Mouse (Mus musculus): ENCODE measurements around the gene Nap1l1. TPM values are rescaled to one million over a fixed set of nuclear protein-coding genes. Genes with fewer than 3 reads are reported as not detected.
"Not testable (repeated sequence)": the region's sequence is repeated elsewhere in the genome, so short reads cannot be mapped to it uniquely, and the experiment has no call there.

Gene Nap1l1
- polyA plus RNA-seq (2014; fragmentation: Nextera tagmentation; extraction: Ambion mirVana), result 165 and 191 TPM in 2 replicates

DNA sequence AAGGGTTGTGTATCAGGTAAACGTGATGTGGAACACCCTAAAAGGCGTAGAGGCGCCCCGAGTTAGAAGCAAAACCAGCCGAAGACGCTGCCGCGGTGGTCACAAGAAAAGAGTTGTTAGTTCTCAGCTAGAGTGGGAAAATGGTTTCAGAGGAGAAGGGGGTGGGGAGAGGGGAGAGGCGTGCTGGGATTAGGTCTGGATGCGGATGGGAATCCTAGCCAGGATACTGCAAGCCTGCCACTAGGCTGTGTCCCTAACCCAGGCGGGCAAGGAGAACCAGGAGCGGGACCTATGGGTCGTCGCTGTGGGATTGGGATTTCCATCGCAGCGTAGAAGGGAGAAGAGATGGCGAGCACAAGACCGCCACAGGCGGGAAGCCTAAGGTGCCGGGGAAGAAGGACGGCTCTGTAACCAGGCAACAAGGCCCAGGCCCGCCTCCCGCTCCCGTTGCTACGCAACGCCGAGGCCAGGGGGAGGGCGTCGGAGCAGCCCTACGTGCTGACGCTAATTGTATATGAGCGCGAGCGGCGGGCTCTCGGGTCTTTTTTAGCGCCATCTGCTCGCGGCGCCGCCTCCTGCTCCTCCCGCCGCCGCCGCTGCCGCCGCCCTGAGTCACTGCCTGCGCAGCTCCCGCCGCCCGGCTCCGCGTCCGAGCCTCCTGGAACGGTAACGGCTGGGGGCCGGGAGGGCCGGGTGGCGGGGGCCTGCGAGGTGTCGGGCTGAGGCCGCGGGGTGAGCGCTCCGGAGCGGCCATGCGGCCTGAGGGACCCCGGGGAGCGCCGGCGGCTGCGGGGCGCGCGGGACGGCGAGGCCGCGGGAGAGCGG, at the start of gene Nap1l1:
Gene Nap1l1 (plus strand): TSS at position 538 of the 825 bp plus-strand sequence.
- Histone ChIP-seq H3K36me3 (ENCODE audit: control insufficient read depth, insufficient read depth, low read length) (no peaks in the 10 kb centered on the region), H3K4me1 (ENCODE audit: control insufficient read depth, insufficient read depth, low read length) (peaks cover 12% of the 10 kb centered on the region), H3K9ac (replicated peaks; ENCODE audit: low read depth, low read length) (peak within 1 kb of the TSS; percentile 97), H3K27me3 (ENCODE audit: control insufficient read depth, insufficient read depth, low read length) (no peaks in the 10 kb centered on the region), H3K4me3 (ENCODE audit: low read depth, low read length) (peak within 1 kb of the TSS; percentile 91), H3K4me2 (ENCODE audit: low read depth, low read length) (peak within 1 kb of the TSS; percentile 85), H3K9me3 (ENCODE audit: control insufficient read depth, low read length) (no peaks in the 10 kb centered on the region), H3K27ac (ENCODE audit: low read depth, low read length) (peak within 1 kb of the TSS; percentile 98)
- under 1% methylated on average over 65 of the region's 80 CpGs for WGBS
- ATAC-seq (ENCODE audit: low read depth), result peak; percentile 100

GRCm38 (mm10) chr10:111426491-111426890, 46.5 kb upstream of the Nap1l1 start:
- Histone ChIP-seq H3K27ac (ENCODE audit: low read depth, low read length) (no peak overlapping the region), H3K4me2 (ENCODE audit: low read depth, low read length) (no peak overlapping the region), H3K9me3 (ENCODE audit: control insufficient read depth, low read length) (no peaks in the 10 kb centered on the region), H3K4me3 (ENCODE audit: low read depth, low read length) (no peak overlapping the region), H3K9ac (replicated peaks; ENCODE audit: low read depth, low read length) (no peak overlapping the region), H3K4me1 (ENCODE audit: control insufficient read depth, insufficient read depth, low read length) (no peaks in the 10 kb centered on the region), H3K27me3 (ENCODE audit: control insufficient read depth, insufficient read depth, low read length) (no peaks in the 10 kb centered on the region), H3K36me3 (ENCODE audit: control insufficient read depth, insufficient read depth, low read length) (no peaks in the 10 kb centered on the region)
- no peak for ATAC-seq (ENCODE audit: low read depth)
- 84% methylated on average over 1 of the region's 1 CpGs for WGBS

GRCm38 (mm10) chr10:111433502-111433901, 39.5 kb upstream of the Nap1l1 start:
- WGBS, result 89% methylated on average over 3 of the region's 3 CpGs
- H3K4me2 ChIP-seq (ENCODE audit: low read depth, low read length), result no peak overlapping the region
- H3K27ac ChIP-seq (ENCODE audit: low read depth, low read length), result no peak overlapping the region
- H3K4me1 ChIP-seq (ENCODE audit: control insufficient read depth, insufficient read depth, low read length), result no peaks in the 10 kb centered on the region
- H3K9ac ChIP-seq (replicated peaks; ENCODE audit: low read depth, low read length), result no peak overlapping the region
- no peaks in the 10 kb centered on the region for H3K36me3 ChIP-seq (ENCODE audit: control insufficient read depth, insufficient read depth, low read length)
- no peaks in the 10 kb centered on the region for H3K27me3 ChIP-seq (ENCODE audit: control insufficient read depth, insufficient read depth, low read length)
- no peak overlapping the region for H3K4me3 ChIP-seq (ENCODE audit: low read depth, low read length)
- no peak for ATAC-seq (ENCODE audit: low read depth)
- no peaks in the 10 kb centered on the region for H3K9me3 ChIP-seq (ENCODE audit: control insufficient read depth, low read length)

DNA sequence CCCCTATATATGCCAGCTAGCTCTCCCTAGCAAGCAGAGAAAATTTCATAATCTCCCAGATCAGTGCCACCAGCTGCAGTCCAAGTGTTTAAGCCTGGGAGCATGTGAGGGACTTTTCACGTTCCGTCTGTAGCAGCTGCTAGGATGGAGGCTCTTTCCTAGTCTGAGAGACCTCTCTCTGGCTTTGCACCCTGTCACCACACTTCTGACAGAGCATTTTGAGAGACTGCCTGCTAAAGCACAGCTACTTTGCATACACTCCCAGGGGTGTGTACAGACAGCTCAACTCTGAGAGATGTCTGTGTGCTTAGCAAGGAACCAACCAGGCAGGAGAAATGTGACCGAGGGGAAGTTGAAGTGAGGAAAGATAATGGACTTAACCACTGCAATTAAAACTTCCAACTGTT, 32.0 kb upstream of the Nap1l1 start:
- no peaks in the 10 kb centered on the region for H3K4me1 ChIP-seq (ENCODE audit: control insufficient read depth, insufficient read depth, low read length)
- no peaks in the 10 kb centered on the region for H3K36me3 ChIP-seq (ENCODE audit: control insufficient read depth, insufficient read depth, low read length)
- ATAC-seq (ENCODE audit: low read depth), result no peak
- H3K9me3 ChIP-seq (ENCODE audit: control insufficient read depth, low read length), result no peaks in the 10 kb centered on the region
- H3K4me3 ChIP-seq (ENCODE audit: low read depth, low read length), result no peak overlapping the region
- no peak overlapping the region for H3K4me2 ChIP-seq (ENCODE audit: low read depth, low read length)
- no peaks in the 10 kb centered on the region for H3K27me3 ChIP-seq (ENCODE audit: control insufficient read depth, insufficient read depth, low read length)
- H3K9ac ChIP-seq (replicated peaks; ENCODE audit: low read depth, low read length), result no peak overlapping the region
- WGBS, result 68% methylated on average over 3 of the region's 3 CpGs
- H3K27ac ChIP-seq (ENCODE audit: low read depth, low read length), result no peak overlapping the region

DNA sequence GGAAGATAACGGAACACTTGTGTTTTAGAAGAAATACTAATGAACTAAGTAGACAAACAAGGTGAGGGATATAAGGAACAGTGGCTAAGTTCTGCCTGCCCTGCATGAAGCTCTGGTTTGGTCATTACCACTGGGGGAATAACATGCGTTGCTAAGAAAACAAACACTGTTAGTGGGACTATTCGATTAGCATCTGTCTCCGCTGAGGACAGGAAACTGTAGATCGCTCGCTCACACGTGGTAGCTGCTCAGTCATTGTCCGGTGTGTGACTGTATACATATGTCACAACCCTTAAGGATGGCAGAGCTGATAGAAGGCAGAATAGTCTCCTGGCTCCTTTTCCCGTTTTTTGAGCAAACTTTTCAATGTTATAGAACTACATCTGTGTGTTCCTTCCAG, 28.8 kb upstream of the Nap1l1 start:
- no peaks in the 10 kb centered on the region for H3K36me3 ChIP-seq (ENCODE audit: control insufficient read depth, insufficient read depth, low read length)
- no peaks in the 10 kb centered on the region for H3K4me1 ChIP-seq (ENCODE audit: control insufficient read depth, insufficient read depth, low read length)
- H3K9ac ChIP-seq (replicated peaks; ENCODE audit: low read depth, low read length), result no peak overlapping the region
- H3K4me3 ChIP-seq (ENCODE audit: low read depth, low read length), result no peak overlapping the region
- WGBS, result 79% methylated on average over 9 of the region's 9 CpGs
- H3K27ac ChIP-seq (ENCODE audit: low read depth, low read length), result no peak overlapping the region
- H3K4me2 ChIP-seq (ENCODE audit: low read depth, low read length), result no peak overlapping the region
- no peaks in the 10 kb centered on the region for H3K27me3 ChIP-seq (ENCODE audit: control insufficient read depth, insufficient read depth, low read length)
- ATAC-seq (ENCODE audit: low read depth), result no peak
- H3K9me3 ChIP-seq (ENCODE audit: control insufficient read depth, low read length), result no peaks in the 10 kb centered on the region

GRCm38 (mm10) chr10:111445939-111446671, 26.9 kb upstream of the Nap1l1 start:
- Histone ChIP-seq H3K27ac (ENCODE audit: low read depth, low read length) (no peak overlapping the region), H3K27me3 (ENCODE audit: control insufficient read depth, insufficient read depth, low read length) (no peaks in the 10 kb centered on the region), H3K4me3 (ENCODE audit: low read depth, low read length) (no peak overlapping the region), H3K4me1 (ENCODE audit: control insufficient read depth, insufficient read depth, low read length) (no peaks in the 10 kb centered on the region), H3K36me3 (ENCODE audit: control insufficient read depth, insufficient read depth, low read length) (no peaks in the 10 kb centered on the region), H3K9me3 (ENCODE audit: control insufficient read depth, low read length) (no peaks in the 10 kb centered on the region), H3K4me2 (ENCODE audit: low read depth, low read length) (no peak overlapping the region), H3K9ac (replicated peaks; ENCODE audit: low read depth, low read length) (no peak overlapping the region)
- no peak for ATAC-seq (ENCODE audit: low read depth)
- 40% methylated on average over 9 of the region's 9 CpGs for WGBS

DNA sequence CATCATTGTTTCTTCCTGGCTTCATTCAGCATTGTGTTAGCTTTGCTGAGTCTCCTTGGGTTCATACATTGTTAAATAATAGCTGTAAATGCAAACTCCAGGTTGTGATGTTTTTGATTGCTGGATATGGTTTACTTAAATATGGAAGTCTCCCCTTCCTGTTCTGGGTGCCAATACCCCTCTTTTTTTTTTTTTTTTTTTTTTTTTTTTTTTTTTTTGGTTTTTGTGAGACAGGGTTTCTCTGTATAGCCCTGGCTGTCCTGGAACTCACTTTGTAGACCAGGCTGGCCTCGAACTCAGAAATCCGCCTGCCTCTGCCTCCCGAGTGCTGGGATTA, 26.4 kb upstream of the Nap1l1 start:
- H3K9me3 ChIP-seq (ENCODE audit: control insufficient read depth, low read length); H3K4me1 ChIP-seq (ENCODE audit: control insufficient read depth, insufficient read depth, low read length); H3K9ac ChIP-seq (replicated peaks; ENCODE audit: low read depth, low read length); H3K27me3 ChIP-seq (ENCODE audit: control insufficient read depth, insufficient read depth, low read length); H3K4me3 ChIP-seq (ENCODE audit: low read depth, low read length); ATAC-seq (ENCODE audit: low read depth); H3K4me2 ChIP-seq (ENCODE audit: low read depth, low read length); H3K36me3 ChIP-seq (ENCODE audit: control insufficient read depth, insufficient read depth, low read length); H3K27ac ChIP-seq (ENCODE audit: low read depth, low read length): not testable (repeated sequence)
- 100% methylated on average over 3 of the region's 3 CpGs for WGBS

DNA sequence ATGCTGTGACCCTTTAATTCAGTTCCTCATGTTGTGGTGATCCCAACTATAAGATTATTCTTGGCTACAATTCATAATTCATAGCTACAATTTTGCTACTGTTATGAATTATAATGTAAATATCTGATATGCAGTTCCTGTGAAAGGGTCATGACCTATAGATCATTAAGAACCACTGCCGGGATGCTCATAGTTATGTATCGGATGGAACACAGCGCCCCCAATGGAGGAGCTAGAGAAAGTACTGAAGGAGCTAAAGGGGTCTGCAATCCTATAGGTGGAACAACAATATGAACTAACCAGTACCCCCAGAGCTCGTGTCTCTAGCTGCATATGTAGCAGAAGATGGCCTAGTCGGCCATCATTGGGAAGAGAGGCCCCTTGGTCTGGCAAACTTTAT, 23.4 kb upstream of the Nap1l1 start:
- not testable (repeated sequence) for H3K27me3 ChIP-seq (ENCODE audit: control insufficient read depth, insufficient read depth, low read length); H3K27ac ChIP-seq (ENCODE audit: low read depth, low read length); H3K9ac ChIP-seq (replicated peaks; ENCODE audit: low read depth, low read length); H3K36me3 ChIP-seq (ENCODE audit: control insufficient read depth, insufficient read depth, low read length); H3K4me3 ChIP-seq (ENCODE audit: low read depth, low read length); ATAC-seq (ENCODE audit: low read depth); H3K4me1 ChIP-seq (ENCODE audit: control insufficient read depth, insufficient read depth, low read length); H3K4me2 ChIP-seq (ENCODE audit: low read depth, low read length); H3K9me3 ChIP-seq (ENCODE audit: control insufficient read depth, low read length)
- 74% methylated on average over 5 of the region's 5 CpGs for whole genome bisulfite sequencing

GRCm38 (mm10) chr10:111451683-111452322, 21.2 kb upstream of the Nap1l1 start:
- Histone ChIP-seq H3K27ac (ENCODE audit: low read depth, low read length) (no peak overlapping the region), H3K9ac (replicated peaks; ENCODE audit: low read depth, low read length) (no peak overlapping the region), H3K4me2 (ENCODE audit: low read depth, low read length) (no peak overlapping the region), H3K4me3 (ENCODE audit: low read depth, low read length) (no peak overlapping the region), H3K36me3 (ENCODE audit: control insufficient read depth, insufficient read depth, low read length) (no peaks in the 10 kb centered on the region), H3K4me1 (ENCODE audit: control insufficient read depth, insufficient read depth, low read length) (no peaks in the 10 kb centered on the region), H3K9me3 (ENCODE audit: control insufficient read depth, low read length) (no peaks in the 10 kb centered on the region), H3K27me3 (ENCODE audit: control insufficient read depth, insufficient read depth, low read length) (no peaks in the 10 kb centered on the region)
- 88% methylated on average over 1 of the region's 1 CpGs for WGBS
- no peak for ATAC-seq (ENCODE audit: low read depth)

All from neural tube, embryonic 14.5 days (tissue).